Mouse (Mus musculus) stomach, postnatal 0 days (tissue): ENCODE measurements at regions not wholly inside any gene's neighbourhood (a gene's known extent, or its start where the extent isn't known, plus 50 kb on each side); places are given as distances from the start of the nearest gene placed in this dataset.

Source experiments
- ATAC-seq: fragments of 200-750 bp; cut with Nextera tagmentation; 2 replicates; pipeline ENCODE4 v1.8.0; 2017; ENCODE audit not compliant: low FRiP score, low TSS enrichment
- DNase-seq: peaks from one replicate; pipeline ENCODE4 v3.0.0-alpha.2; 2016; ENCODE audit warnings: low spot score
- H3K27ac ChIP-seq: fragments of 300-500 bp; sonication (generic); replicated peaks from 2 replicates; pipeline ENCODE4 v1.5.1; 2014; ENCODE audit warnings: mild to moderate bottlenecking, control low read depth
- H3K27me3 ChIP-seq: fragments of 300-500 bp; sonication (generic); 2 replicates; pipeline ENCODE4 v1.6.1; 2014; ENCODE audit warnings: low read length; ENCODE audit not compliant: control insufficient read depth, insufficient read depth
- H3K36me3 ChIP-seq: fragments of 300-500 bp; sonication (generic); 2 replicates; pipeline ENCODE4 v1.6.1; 2014; ENCODE audit warnings: low read length, mixed read lengths; ENCODE audit not compliant: control insufficient read depth, insufficient read depth
- H3K4me1 ChIP-seq: fragments of 300-500 bp; sonication (generic); replicated peaks from 2 replicates; pipeline ENCODE4 v1.6.1; 2014; ENCODE audit warnings: antibody characterized with exemption; ENCODE audit not compliant: control insufficient read depth, insufficient read depth
- H3K4me2 ChIP-seq: fragments of 300-500 bp; sonication (generic); replicated peaks from 2 replicates; pipeline ENCODE4 v1.6.1; 2014; ENCODE audit warnings: low read depth, mild to moderate bottlenecking, control low read depth, moderate library complexity
- H3K4me3 ChIP-seq: fragments of 300-500 bp; sonication (generic); 2 replicates; pipeline ENCODE4 v1.5.1; 2014; ENCODE audit warnings: low read depth, low read length, control low read depth
- H3K9ac ChIP-seq: fragments of 300-500 bp; sonication (generic); 2 replicates; pipeline ENCODE4 v1.6.1; 2014; ENCODE audit warnings: mild to moderate bottlenecking, low read length, control low read depth, mixed read lengths
- H3K9me3 ChIP-seq: fragments of 300-500 bp; sonication (generic); 2 replicates; pipeline ENCODE4 v1.6.1; 2016; ENCODE audit warnings: low read length; ENCODE audit not compliant: control insufficient read depth
- CTCF ChIP-seq: IDR thresholded peaks from 2 replicates; pipeline ENCODE4 v1.5.1; 2016; ENCODE audit warnings: antibody characterized with exemption, low read depth, mild to moderate bottlenecking, moderate library complexity
- EP300 ChIP-seq: optimal IDR thresholded peaks from 2 replicates; pipeline ENCODE3; 2016; ENCODE audit warnings: antibody characterized with exemption
- WGBS: fragments of 180-500 bp; shearing (Covaris S2); extraction: QIAGEN DNeasy Blood & Tissue Kit; methylation state at CpG from one replicate; pipeline ENCODE4 v1.1.7; 2014; 5-methylcytosine and 5-hydroxymethylcytosine counted together

- DNase-seq, result peak; percentile 34
- H3K9me3 ChIP-seq, result no peaks in the 10 kb centered on the region
- no peak overlapping the region for H3K4me2 ChIP-seq
- no peaks in the 10 kb centered on the region for H3K27me3 ChIP-seq
- TF ChIP-seq CTCF (no peak), EP300 (no peak)
- H3K4me1 ChIP-seq, result peaks cover 15% of the 10 kb centered on the region; the same call in 1 of the 2 replicates
- no peak overlapping the region for H3K4me3 ChIP-seq
- H3K36me3 ChIP-seq, result no peaks in the 10 kb centered on the region
- no peak overlapping the region for H3K9ac ChIP-seq
- no peak for ATAC-seq
- WGBS, result 26% methylated on average over 5 of the region's 5 CpGs
- H3K27ac ChIP-seq, result peak overlapping the region; percentile 66
These were observed 62.6 kb downstream of the Mcfd2 start for GRCm38 (mm10) chr17:87202958-87203720.

DNA sequence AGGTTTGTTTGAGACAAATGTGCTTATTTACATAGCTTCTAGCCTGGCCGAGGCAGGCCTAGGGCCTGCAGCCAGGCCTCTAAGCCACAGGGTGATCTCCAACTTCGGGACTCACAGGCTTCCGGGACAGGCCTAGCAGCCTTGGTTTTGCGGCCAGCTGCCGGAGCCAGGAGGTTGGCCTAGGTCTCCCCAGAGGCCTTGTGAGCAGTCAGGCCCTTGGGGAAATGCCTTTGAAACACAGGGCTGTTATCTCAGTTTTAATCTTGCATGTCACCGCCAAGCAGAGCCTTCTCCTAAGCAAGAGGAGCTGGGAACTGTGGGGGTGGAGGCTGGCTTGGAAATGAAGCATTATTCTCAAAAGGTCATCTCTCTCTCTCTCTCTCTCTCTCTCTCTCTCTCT, 63.2 kb downstream of the Mcfd2 start:
- H3K4me1 ChIP-seq, result peaks cover 15% of the 10 kb centered on the region; the same call in 1 of the 2 replicates
- H3K4me2 ChIP-seq, result no peak overlapping the region
- ATAC-seq (peak; percentile 62), DNase-seq (peak; percentile 47)
- WGBS, result 19% methylated on average over 6 of the region's 6 CpGs
- peak overlapping the region; percentile 1; the same call in 1 of the 2 replicates for H3K9ac ChIP-seq
- H3K27ac ChIP-seq, result peak overlapping the region; percentile 75
- no peaks in the 10 kb centered on the region for H3K36me3 ChIP-seq
- no peaks in the 10 kb centered on the region for H3K27me3 ChIP-seq
- no peak overlapping the region for H3K4me3 ChIP-seq
- no peak for TF ChIP-seq EP300
- no peak for TF ChIP-seq CTCF
- H3K9me3 ChIP-seq, result no peaks in the 10 kb centered on the region

- Histone ChIP-seq H3K9me3 (no peaks in the 10 kb centered on the region), H3K4me1 (peaks cover 15% of the 10 kb centered on the region; the same call in 1 of the 2 replicates), H3K4me2 (no peak overlapping the region), H3K36me3 (no peaks in the 10 kb centered on the region), H3K9ac (no peak overlapping the region), H3K27me3 (no peaks in the 10 kb centered on the region), H3K4me3 (no peak overlapping the region), H3K27ac (peak overlapping the region; percentile 71)
- TF ChIP-seq CTCF, result no peak; the same call in 1 of the 2 replicates
- peak; percentile 40 for TF ChIP-seq EP300
- peak; percentile 68 for ATAC-seq
- DNase-seq, result peak; percentile 51
- WGBS, result 35% methylated on average over 3 of the region's 3 CpGs
These were observed 65.0 kb downstream of the Mcfd2 start for GRCm38 (mm10) chr17:87200721-87201242.

GRCm38 (mm10) chr17:87200134-87200533, 65.6 kb downstream of the Mcfd2 start:
- DNase-seq, result no peak
- H3K4me3 ChIP-seq, result no peak overlapping the region
- peak overlapping the region; percentile 71; the same call in 1 of the 2 replicates for H3K27ac ChIP-seq
- H3K9ac ChIP-seq, result no peak overlapping the region
- H3K27me3 ChIP-seq, result no peaks in the 10 kb centered on the region
- TF ChIP-seq EP300 (no peak), CTCF (no peak)
- peaks cover 15% of the 10 kb centered on the region; the same call in 1 of the 2 replicates for H3K4me1 ChIP-seq
- no peaks in the 10 kb centered on the region for H3K9me3 ChIP-seq
- H3K4me2 ChIP-seq, result no peak overlapping the region
- WGBS, result 65% methylated on average over 2 of the region's 2 CpGs
- no peak for ATAC-seq
- no peaks in the 10 kb centered on the region for H3K36me3 ChIP-seq

GRCm38 (mm10) chr17:87199134-87199533, 66.6 kb downstream of the Mcfd2 start:
- ATAC-seq (no peak), DNase-seq (no peak)
- Histone ChIP-seq H3K9ac (no peak overlapping the region), H3K27me3 (no peaks in the 10 kb centered on the region), H3K4me2 (no peak overlapping the region), H3K9me3 (no peaks in the 10 kb centered on the region), H3K36me3 (no peaks in the 10 kb centered on the region), H3K27ac (no peak overlapping the region), H3K4me3 (no peak overlapping the region), H3K4me1 (peaks cover 15% of the 10 kb centered on the region; the same call in 1 of the 2 replicates)
- TF ChIP-seq CTCF (no peak), EP300 (no peak)
- WGBS, result 58% methylated on average over 3 of the region's 3 CpGs

DNA sequence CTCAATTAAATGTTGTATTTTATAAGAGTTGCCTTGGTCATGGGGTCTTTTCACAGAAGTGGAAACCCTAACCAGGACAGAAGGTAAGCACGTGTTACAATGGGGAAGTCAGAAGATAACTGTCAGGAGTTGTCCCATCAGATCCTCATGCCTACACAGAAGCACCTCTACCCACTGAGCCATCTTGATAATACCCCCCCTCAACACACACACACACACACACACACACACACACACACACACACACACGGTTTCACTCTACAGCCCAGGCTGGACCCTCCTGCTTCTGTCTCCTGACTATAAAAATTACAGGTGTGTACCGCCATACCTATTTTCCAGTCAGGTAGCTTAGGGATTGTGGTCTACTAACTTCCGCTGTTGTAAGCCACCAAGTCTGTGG, 68.3 kb downstream of the Mcfd2 start:
- Histone ChIP-seq H3K36me3 (no peaks in the 10 kb centered on the region), H3K4me3 (no peak overlapping the region), H3K9me3 (no peaks in the 10 kb centered on the region), H3K27me3 (no peaks in the 10 kb centered on the region), H3K4me1 (peaks cover 15% of the 10 kb centered on the region; the same call in 1 of the 2 replicates), H3K9ac (no peak overlapping the region), H3K4me2 (no peak overlapping the region), H3K27ac (no peak overlapping the region)
- WGBS, result 99% methylated on average over 4 of the region's 4 CpGs
- TF ChIP-seq CTCF (no peak), EP300 (no peak)
- no peak for DNase-seq
- no peak for ATAC-seq
